Mouse (Mus musculus) heart, embryonic 13.5 days (tissue): Measurements from ENCODE around the gene Cabs1. TPM values are rescaled to one million over a fixed set of nuclear protein-coding genes. Genes with fewer than 3 reads are reported as not detected.

Source experiments
- ATAC-seq: fragments of 200-750 bp; cut with Nextera tagmentation; 2 replicates; pipeline ENCODE4 v1.8.0; 2017; ENCODE audit warnings: moderate TSS enrichment; ENCODE audit not compliant: insufficient number of reproducible peaks, low FRiP score, low TSS enrichment; ENCODE audit errors: extremely low read depth
- H3K27ac ChIP-seq: fragments of 300-500 bp; sonication (generic); replicated peaks from 2 replicates; pipeline ENCODE4 v1.5.1; 2015; ENCODE audit warnings: moderate library complexity, mild to moderate bottlenecking, inconsistent platforms
- H3K27me3 ChIP-seq: fragments of 300-500 bp; sonication (generic); replicated peaks from 2 replicates; pipeline ENCODE4 v1.6.1; 2015; ENCODE audit warnings: mild to moderate bottlenecking, inconsistent platforms
- H3K36me3 ChIP-seq: fragments of 300-500 bp; sonication (generic); 2 replicates; pipeline ENCODE4 v1.6.1; 2015; ENCODE audit warnings: mild to moderate bottlenecking, inconsistent platforms
- H3K4me1 ChIP-seq: fragments of 300-500 bp; sonication (generic); 2 replicates; pipeline ENCODE4 v1.6.1; 2015; ENCODE audit warnings: inconsistent platforms
- H3K4me2 ChIP-seq: fragments of 300-500 bp; sonication (generic); 2 replicates; pipeline ENCODE4 v1.6.1; 2015; ENCODE audit warnings: inconsistent platforms, mild to moderate bottlenecking, moderate library complexity
- H3K4me3 ChIP-seq: fragments of 300-500 bp; sonication (generic); 2 replicates; pipeline ENCODE4 v1.5.1; 2015; ENCODE audit warnings: moderate library complexity, mild to moderate bottlenecking, inconsistent platforms
- H3K9ac ChIP-seq: fragments of 300-500 bp; sonication (generic); 2 replicates; pipeline ENCODE4 v1.6.1; 2015; ENCODE audit warnings: inconsistent platforms, mild to moderate bottlenecking, moderate library complexity
- H3K9me3 ChIP-seq: fragments of 300-500 bp; sonication (generic); 2 replicates; pipeline ENCODE4 v1.6.1; 2016; ENCODE audit warnings: inconsistent platforms
- WGBS: fragments of 180-500 bp; shearing (Covaris S2); methylation state at CpG from one replicate; pipeline ENCODE4 v1.1.7; 2015; ENCODE audit warnings: mixed read lengths; 5-methylcytosine and 5-hydroxymethylcytosine counted together
- polyA plus RNA-seq: library from polyadenylated mRNA; unstranded; fragments of >200 nt; fragmentation: Nextera tagmentation; extraction: Ambion mirVana; gene quantifications from 2 replicates; pipeline ENCODE4 v1.2.1, GENCODE M21; 2015

Cabs1 gene
- polyA plus RNA-seq: not detected in 2 replicates

DNA sequence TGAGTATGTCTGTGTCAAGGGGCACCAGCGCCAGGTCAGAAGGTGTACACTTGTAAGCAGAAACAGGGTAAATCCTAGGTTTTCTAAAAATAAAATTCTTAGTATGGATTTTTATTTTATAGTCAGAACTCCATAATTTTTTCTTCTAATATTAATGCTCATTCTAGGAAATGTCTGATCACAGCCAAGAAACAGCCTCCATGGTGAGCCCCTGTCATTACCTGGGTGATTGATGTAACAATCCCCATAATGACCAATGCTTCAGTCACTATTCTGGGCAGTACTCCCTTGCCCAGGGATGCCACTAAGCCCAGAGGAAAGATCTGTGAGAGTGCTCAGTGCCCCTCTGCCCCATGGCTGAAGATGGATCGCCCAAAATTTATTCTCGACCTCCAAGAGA is at the start of gene Cabs1:
Gene Cabs1 (plus strand): TSS at position 301 of the 400 bp plus-strand sequence.
- Histone ChIP-seq H3K36me3 (no peaks in the 10 kb centered on the region), H3K27me3 (no peaks in the 10 kb centered on the region), H3K4me3 (no peak within 1 kb of the TSS), H3K9ac (no peak within 1 kb of the TSS), H3K4me1 (no peaks in the 10 kb centered on the region), H3K27ac (no peak within 1 kb of the TSS), H3K4me2 (no peak within 1 kb of the TSS), H3K9me3 (no peaks in the 10 kb centered on the region)
- no peak for ATAC-seq
- 67% methylated on average over 3 of the region's 3 CpGs for WGBS

DNA sequence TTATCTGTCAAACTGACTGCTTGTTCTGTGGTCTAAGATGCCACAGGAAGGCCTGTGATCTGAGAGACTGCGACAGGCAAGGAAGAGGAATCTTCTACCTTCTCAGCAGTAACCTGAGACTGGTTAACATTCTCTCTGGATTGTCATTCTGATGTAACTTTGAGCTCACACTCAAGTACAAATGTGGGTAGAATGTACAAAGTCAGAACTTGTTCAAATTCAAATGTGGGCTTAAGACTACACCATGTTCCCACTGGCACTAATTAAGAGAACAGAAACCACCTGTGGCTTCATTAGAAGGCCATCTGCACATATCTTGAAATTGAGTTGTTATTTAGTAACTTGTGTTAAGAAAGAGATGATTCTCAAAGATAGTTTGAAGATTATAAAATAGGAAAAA is 47.6 kb upstream of the Cabs1 start:
- H3K4me1 ChIP-seq: no peaks in the 10 kb centered on the region
- H3K4me2 ChIP-seq: no peak overlapping the region
- ATAC-seq: no peak
- WGBS: 46% methylated on average over 1 of the region's 1 CpGs
- H3K9me3 ChIP-seq: no peaks in the 10 kb centered on the region
- no peaks in the 10 kb centered on the region for H3K36me3 ChIP-seq
- no peak overlapping the region for H3K27ac ChIP-seq
- no peak overlapping the region for H3K9ac ChIP-seq
- H3K27me3 ChIP-seq: no peaks in the 10 kb centered on the region
- no peak overlapping the region for H3K4me3 ChIP-seq

DNA sequence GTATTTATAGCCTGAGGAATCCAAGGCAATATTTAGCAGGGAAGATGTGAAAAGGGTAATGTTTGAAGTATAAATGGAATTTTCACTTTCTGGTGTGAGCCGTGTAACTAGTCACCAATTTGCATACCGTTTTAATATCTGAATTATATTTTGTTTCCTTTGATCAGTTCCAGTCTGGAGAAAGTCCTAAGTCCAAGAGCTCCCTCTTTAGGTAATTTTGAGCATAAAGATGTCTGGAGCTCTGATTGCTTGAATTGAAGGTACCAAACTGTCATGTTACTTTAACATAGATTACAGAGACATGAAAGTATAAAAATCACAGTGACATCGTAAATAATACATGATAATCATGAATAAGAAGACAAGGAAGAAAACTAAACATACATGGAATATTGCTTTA is 38.5 kb upstream of the Cabs1 start:
- Histone ChIP-seq H3K9me3 (no peaks in the 10 kb centered on the region), H3K36me3 (no peaks in the 10 kb centered on the region), H3K9ac (no peak overlapping the region), H3K4me1 (no peaks in the 10 kb centered on the region), H3K4me3 (no peak overlapping the region), H3K27me3 (no peaks in the 10 kb centered on the region), H3K4me2 (no peak overlapping the region), H3K27ac (no peak overlapping the region)
- ATAC-seq: no peak
- 31% methylated on average over 3 of the region's 3 CpGs for WGBS

DNA sequence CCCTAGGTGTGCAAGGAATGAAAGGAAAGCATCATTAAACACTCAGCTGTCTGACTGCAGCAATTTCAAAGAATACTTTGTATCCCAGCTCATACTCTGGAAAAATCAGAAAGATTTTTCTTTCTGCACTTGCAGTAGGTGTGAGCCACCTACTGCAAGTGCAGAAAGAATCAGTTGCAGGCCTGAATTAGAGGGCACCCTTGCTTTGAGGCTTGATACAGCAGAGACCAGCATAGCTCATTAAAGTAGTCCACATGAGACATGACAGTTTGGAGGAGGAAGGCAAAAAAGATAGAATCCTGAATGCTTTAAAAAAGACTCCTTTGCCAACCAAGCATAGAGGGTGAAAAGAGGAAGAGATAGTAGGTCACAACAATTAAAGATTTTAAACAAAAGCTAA is 36.7 kb upstream of the Cabs1 start:
- Histone ChIP-seq H3K4me2 (no peak overlapping the region), H3K9ac (no peak overlapping the region), H3K9me3 (no peaks in the 10 kb centered on the region), H3K27ac (no peak overlapping the region), H3K36me3 (no peaks in the 10 kb centered on the region), H3K4me1 (no peaks in the 10 kb centered on the region), H3K27me3 (no peaks in the 10 kb centered on the region), H3K4me3 (no peak overlapping the region)
- no peak for ATAC-seq

DNA sequence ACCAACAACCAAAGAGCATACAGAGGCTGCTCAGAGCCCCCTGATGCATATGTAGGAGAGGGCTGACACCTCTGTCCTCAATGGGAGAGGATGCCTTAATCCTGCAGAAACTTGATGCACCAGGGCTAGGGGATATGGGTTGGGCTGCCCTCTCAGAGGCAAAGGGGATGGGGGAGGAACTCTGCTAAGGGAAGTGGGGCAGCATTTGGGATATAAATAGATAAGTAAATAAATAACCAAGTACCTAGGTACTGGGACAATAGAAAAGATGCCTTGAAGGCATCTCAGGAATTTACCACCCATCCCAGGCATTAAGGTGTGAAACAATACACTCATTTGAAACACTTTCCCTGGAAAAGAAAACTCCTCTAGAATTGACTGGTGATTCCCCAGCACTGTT is 27.4 kb upstream of the Cabs1 start:
- Histone ChIP-seq H3K4me1 (no peaks in the 10 kb centered on the region), H3K9ac (no peak overlapping the region), H3K4me3 (no peak overlapping the region), H3K4me2 (no peak overlapping the region), H3K27ac (no peak overlapping the region), H3K36me3 (no peaks in the 10 kb centered on the region), H3K9me3 (no peaks in the 10 kb centered on the region), H3K27me3 (no peaks in the 10 kb centered on the region)
- ATAC-seq: no peak

DNA sequence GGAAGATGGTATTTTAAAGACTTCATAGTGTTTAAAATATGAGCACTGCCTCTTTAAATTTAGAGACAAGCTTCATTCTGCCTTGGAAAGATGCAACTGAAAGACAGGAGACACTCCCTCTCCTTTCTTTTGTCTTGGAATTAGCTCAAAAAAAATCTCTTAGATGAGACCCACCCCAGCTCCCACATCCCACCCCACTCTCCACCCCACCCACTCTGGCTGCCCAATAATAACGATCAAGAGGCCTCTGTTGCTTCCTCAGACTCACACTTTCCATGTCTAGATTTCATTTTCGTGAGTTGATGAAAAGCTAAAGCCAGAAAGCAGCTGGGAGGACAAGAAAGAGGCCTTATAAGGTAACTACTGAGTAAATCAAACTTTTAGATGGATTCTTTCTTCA is 10.0 kb upstream of the Cabs1 start, which contains the start of the genes 2310003L06Rik and Gm28434:
Gene 2310003L06Rik (plus strand): TSS at position 259 of the 400 bp plus-strand sequence.
Gene Gm28434 (plus strand): TSS at position 317 of the 400 bp plus-strand sequence.
- no peaks in the 10 kb centered on the region for H3K27me3 ChIP-seq
- no peak within 1 kb of the TSS for H3K4me3 ChIP-seq
- H3K36me3 ChIP-seq: no peaks in the 10 kb centered on the region
- H3K9ac ChIP-seq: no peak within 1 kb of the TSS
- WGBS: 43% methylated on average over 2 of the region's 2 CpGs
- no peaks in the 10 kb centered on the region for H3K9me3 ChIP-seq
- H3K4me2 ChIP-seq: no peak within 1 kb of the TSS
- ATAC-seq: no peak
- no peaks in the 10 kb centered on the region for H3K4me1 ChIP-seq
- no peak within 1 kb of the TSS for H3K27ac ChIP-seq

DNA sequence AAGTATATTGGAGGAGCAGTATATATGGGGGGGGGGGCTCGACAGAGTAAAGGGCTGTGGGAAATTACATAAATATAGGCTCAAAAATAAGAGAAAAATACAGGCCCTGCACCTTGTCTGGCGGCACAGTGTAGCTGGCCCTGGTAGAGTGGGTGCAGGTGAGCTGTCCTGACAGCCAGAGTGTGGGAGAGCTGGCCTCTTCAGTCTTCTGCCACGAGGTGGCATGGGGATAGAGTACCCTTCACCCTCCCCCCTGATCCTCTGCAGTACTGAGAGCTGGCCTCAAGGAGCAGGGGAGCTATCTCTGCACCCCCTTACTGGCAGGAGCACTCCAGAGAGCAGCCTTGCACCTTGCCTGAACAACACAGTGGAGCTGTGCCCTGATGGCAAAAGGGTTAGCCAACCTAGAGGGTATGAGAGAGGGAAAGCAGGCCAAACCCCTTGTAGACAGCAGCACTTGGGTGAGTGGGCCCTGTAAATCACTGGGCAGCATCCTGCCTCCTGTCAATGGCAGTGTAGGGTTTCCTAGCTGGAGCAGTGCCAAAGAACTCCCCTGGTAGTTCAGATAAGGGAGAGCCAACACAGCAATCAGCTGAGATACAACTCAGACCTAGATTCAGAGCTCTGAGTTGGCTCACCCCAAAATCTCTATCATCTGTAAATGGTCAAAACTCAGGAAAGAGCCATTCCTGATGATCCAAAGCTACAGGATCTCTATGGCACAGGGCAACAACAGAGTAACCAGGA is 3.4 kb downstream of the Cabs1 start:
- H3K9me3 ChIP-seq: no peaks in the 10 kb centered on the region
- no peak overlapping the region for H3K4me3 ChIP-seq
- WGBS: 50% methylated on average over 3 of the region's 3 CpGs
- H3K4me2 ChIP-seq: no peak overlapping the region
- no peak overlapping the region for H3K27ac ChIP-seq
- H3K9ac ChIP-seq: no peak overlapping the region
- H3K4me1 ChIP-seq: no peaks in the 10 kb centered on the region
- no peaks in the 10 kb centered on the region for H3K36me3 ChIP-seq
- no peak for ATAC-seq
- no peaks in the 10 kb centered on the region for H3K27me3 ChIP-seq

DNA sequence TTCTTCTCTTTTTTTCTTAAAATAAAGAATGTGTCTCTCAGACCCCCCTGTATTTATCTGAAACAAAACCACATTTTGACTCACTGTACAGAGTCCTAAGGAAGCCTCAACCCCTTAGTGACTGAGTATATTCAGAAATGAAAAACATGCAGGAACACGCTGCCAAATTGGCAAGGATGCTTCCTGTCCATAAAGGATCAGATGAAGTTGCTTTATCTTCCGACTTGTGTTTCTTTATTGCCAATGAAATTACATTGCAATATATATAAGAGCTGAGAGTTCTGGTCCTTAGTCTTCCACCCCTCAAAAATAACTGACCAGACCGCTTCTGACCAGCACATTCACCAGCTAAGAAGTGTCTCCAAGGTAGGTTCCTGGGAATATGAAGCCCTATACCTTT is 23.0 kb downstream of the Cabs1 start, which contains the start of gene Smr3a:
Gene Smr3a (plus strand): TSS at position 301 of the 400 bp plus-strand sequence.
- Histone ChIP-seq H3K27me3 (no peaks in the 10 kb centered on the region), H3K4me1 (no peaks in the 10 kb centered on the region), H3K4me3 (no peak within 1 kb of the TSS), H3K36me3 (no peaks in the 10 kb centered on the region), H3K27ac (no peak within 1 kb of the TSS), H3K4me2 (no peak within 1 kb of the TSS), H3K9ac (no peak within 1 kb of the TSS), H3K9me3 (no peaks in the 10 kb centered on the region)
- WGBS: 73% methylated on average over 3 of the region's 3 CpGs
- no peak for ATAC-seq

DNA sequence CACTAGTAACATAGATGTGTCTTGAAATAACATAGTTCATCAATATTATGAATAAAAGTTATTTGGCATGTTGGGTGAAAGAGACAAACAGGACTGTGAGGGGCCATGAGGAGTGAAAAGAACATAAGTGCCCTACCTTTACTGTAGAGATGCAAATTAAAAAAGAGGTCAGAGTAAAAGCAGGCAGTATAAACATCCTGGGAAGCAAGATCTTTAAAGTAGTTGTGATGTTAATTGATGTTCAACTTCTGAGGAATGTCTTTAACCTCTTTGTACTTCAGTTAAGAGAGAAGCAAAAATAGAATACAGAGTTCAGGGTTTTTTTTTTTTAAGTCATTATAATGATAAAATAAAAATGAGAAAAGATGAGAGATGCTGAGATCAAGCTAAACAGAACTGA is 26.0 kb downstream of the Cabs1 start:
- H3K27ac ChIP-seq: no peak overlapping the region
- H3K36me3 ChIP-seq: no peaks in the 10 kb centered on the region
- H3K4me2 ChIP-seq: no peak overlapping the region
- no peak overlapping the region for H3K9ac ChIP-seq
- no peaks in the 10 kb centered on the region for H3K4me1 ChIP-seq
- no peaks in the 10 kb centered on the region for H3K9me3 ChIP-seq
- no peak for ATAC-seq
- H3K27me3 ChIP-seq: no peaks in the 10 kb centered on the region
- H3K4me3 ChIP-seq: no peak overlapping the region

Other genes with a start within 250 kb of the Cabs1 start
- gene Csn1s2a, start 204.9 kb upstream of the Cabs1 start, polyA plus RNA-seq: not detected in 2 replicates
- gene Csn1s2b, start 171.4 kb upstream of the Cabs1 start, polyA plus RNA-seq: not detected in 2 replicates
- gene Prr27, start 153.8 kb upstream of the Cabs1 start, polyA plus RNA-seq: not detected in 2 replicates
- gene Odam, start 94.4 kb upstream of the Cabs1 start, polyA plus RNA-seq: not detected in 2 replicates
- 0.20 and 0.31 TPM in 2 replicates for gene Csn3, start 53.9 kb upstream of the Cabs1 start, polyA plus RNA-seq
- gene 2310003L06Rik, start 10.0 kb upstream of the Cabs1 start, polyA plus RNA-seq: not detected in 2 replicates
- gene Gm28434, start 9.9 kb upstream of the Cabs1 start, polyA plus RNA-seq: not detected in 2 replicates
- gene Smr3a, start 23.1 kb downstream of the Cabs1 start, polyA plus RNA-seq: not detected in 2 replicates
- not detected in 2 replicates for gene Smr2, start 107.1 kb downstream of the Cabs1 start, polyA plus RNA-seq
- gene Gm11116, start 132.1 kb downstream of the Cabs1 start, polyA plus RNA-seq: not detected in 2 replicates
- not detected in 2 replicates for gene Gm11115, start 174.7 kb downstream of the Cabs1 start, polyA plus RNA-seq